Mouse (Mus musculus): ENCODE results near the gene Cacng2.
A peak's percentile ranks its signal among the peaks of the same experiment; 100 is the strongest.

Gene Cacng2

GRCm38 (mm10) chr15:78119704-78120103, at the start of gene Cacng2:
Cacng2 (minus strand) TSS chr15:78120028.
- peak; percentile 44 for ATAC-seq (ENCODE audit: low TSS enrichment)

DNA sequence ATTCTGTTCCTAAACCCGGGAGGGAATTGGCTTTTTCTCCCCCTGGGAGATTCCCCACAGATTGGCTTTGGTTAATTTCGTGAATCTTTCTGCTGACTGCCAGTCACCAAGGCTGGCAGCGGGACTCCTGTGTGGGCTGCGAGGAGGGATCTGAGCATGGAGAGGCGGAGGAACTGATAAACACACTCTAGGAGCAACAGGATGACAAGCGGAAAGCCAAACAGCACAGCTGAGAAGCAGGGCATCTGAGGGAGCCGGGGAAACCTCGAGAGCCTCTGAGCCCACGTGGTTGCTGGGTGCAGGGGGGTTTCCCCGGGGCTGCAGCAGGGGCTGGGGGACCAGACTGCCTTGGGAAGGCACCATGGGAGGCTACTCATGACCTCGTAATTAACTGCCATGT, 49.7 kb upstream of the Cacng2 start:
- no peak for ATAC-seq (ENCODE audit: low TSS enrichment)

- no peak for ATAC-seq (ENCODE audit: low TSS enrichment)
Measured at GRCm38 (mm10) chr15:78165292-78165691, 45.5 kb upstream of the Cacng2 start.

GRCm38 (mm10) chr15:78164466-78164865, 44.6 kb upstream of the Cacng2 start:
- no peak for ATAC-seq (ENCODE audit: low TSS enrichment)

- no peak for ATAC-seq (ENCODE audit: low TSS enrichment)
Measured at GRCm38 (mm10) chr15:78161946-78162345, 42.1 kb upstream of the Cacng2 start.

GRCm38 (mm10) chr15:78158335-78158734, 38.5 kb upstream of the Cacng2 start:
- no peak for ATAC-seq (ENCODE audit: low TSS enrichment)

- ATAC-seq (ENCODE audit: low TSS enrichment): no peak
Measured at GRCm38 (mm10) chr15:78157824-78158223, 38.0 kb upstream of the Cacng2 start.

DNA sequence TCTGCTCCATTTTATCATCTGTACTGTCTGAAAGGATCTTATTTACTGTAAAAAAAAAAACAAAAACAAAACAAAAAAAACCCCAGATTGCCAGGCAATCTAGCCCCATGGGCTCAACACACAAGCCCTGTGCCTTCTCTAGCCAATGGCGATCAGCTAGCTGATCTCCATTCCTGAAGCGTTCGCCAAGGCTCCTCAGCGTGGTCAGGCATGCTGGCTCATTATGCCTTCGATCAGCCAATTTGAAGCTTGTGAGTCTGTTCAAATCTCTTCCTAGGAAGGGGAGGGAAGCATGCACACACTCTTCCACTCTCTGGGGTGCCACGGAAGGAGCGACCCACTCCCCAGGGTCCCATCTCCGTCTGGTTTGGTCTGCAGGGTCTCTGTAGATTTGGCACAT, 37.5 kb upstream of the Cacng2 start:
- no peak for ATAC-seq (ENCODE audit: low TSS enrichment)

DNA sequence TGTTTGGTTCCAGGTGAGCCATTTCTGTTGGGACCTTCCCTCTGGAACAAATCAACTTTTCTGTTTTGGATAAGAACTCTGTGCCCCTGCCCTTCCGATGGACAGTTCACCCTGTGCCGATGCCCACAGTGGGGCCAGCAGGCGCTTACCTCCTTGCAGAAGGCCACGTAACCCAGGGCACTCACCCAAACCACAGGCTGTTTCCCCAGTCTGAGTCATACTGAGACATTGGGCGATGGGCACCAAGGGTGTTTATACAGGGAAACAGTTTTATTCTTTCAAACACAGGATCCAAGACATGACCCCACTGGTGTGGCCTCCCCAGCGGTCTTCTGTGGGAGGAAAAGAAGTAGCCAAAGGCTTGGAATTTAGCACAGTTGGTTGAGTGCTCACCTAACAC, 35.6 kb upstream of the Cacng2 start:
- no peak for ATAC-seq (ENCODE audit: low TSS enrichment)

- no peak for ATAC-seq (ENCODE audit: low TSS enrichment)
Measured at GRCm38 (mm10) chr15:78153045-78153775, 33.4 kb upstream of the Cacng2 start.

- ATAC-seq (ENCODE audit: low TSS enrichment): no peak
Measured at GRCm38 (mm10) chr15:78148565-78148964, 28.7 kb upstream of the Cacng2 start.

- ATAC-seq (ENCODE audit: low TSS enrichment): no peak
Measured at GRCm38 (mm10) chr15:78140226-78140625, 20.4 kb upstream of the Cacng2 start.

DNA sequence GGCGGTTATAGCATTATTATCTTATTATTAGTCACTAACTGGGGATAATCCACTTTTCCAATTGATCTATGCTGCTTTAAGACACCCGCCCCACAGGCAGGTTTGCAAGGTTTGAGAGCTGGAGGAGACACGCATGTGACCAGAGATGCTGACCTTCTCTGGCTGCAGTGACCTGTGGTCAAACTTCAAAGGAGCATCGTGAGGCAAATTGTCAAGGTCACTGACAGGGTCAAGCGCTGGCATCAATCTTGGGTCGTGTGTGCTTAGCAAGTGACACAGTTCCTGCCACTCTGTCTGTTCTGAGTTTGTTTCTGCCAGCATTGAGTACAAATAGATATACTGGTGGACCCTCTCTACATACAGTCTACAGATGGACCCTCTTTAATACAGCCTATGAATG, 14.8 kb upstream of the Cacng2 start:
- no peak for ATAC-seq (ENCODE audit: low TSS enrichment)

DNA sequence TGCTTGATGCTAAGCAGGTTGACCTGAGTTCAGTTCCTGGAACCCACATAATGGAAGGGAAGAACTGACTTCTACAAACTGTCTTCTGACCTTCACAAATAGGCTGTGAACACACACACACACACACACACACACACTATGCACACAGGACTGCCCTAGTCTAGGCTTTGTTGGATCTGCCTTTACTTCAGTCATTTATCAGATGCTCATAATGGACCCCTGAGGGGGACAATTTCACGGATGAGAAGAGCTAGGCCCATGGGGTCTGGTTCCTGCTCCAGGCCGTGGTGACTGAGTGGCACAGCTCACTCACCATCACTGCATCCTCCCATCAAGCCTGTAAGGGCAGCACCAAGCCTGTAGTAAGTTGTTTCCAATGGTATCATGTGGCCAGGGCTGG, 13.6 kb upstream of the Cacng2 start:
- no peak for ATAC-seq (ENCODE audit: low TSS enrichment)

- ATAC-seq (ENCODE audit: low TSS enrichment): no peak
Measured at GRCm38 (mm10) chr15:78119248-78119647, 580 bp downstream of the Cacng2 start.

DNA sequence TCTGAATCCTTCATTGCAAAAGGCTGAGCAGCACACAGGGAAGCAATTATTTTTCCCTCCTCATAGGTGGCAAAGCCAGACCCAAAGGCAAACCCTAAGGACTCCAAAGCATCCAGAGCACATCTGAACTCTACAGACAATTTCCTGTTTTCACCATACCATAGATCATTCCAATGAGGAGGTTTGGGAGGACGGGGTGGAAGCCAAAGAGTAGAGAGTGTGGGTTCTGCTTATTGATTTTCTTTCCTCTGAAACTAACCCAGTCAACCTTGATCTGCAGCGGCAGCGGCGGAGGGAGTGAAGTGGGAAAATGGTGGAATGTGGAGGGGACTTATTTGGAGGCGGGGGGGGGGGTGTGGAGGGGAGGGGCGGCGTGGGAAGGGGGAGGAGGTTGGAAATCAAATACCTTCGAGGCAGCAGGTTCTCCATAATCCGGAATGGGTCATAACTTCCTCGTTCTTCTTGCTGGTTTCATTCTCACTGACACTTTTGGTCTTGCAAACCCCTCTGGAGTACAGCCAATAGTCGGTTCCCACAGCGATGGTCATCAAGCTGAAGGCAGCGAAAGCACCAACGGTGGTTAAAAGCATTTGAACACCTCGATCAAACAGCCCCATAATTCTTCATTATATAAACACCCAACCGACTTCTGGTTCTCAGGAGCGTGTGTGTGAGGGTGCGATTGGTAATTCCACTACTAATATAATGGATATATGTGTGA, 1.4 kb downstream of the Cacng2 start:
- ATAC-seq (ENCODE audit: low TSS enrichment): no peak

DNA sequence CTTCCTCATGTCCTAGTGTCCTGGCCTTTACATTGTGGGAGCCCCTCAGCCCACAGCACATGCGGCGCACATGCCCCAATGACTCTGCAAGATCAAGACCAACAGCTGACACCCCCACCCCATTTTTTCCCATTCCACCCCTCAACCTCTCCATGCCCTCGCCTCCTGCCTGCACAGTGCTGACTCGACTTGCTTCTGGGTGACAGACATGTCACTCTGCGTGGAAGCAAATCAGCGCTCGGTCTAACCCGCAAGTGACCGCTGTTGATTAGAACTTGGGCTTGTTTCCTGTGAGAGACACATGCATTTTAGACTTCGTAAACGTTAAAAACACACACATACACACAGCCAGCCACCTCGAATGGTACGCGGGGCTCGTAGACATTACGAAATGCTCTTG, 2.1 kb downstream of the Cacng2 start:
- no peak for ATAC-seq (ENCODE audit: low TSS enrichment)

DNA sequence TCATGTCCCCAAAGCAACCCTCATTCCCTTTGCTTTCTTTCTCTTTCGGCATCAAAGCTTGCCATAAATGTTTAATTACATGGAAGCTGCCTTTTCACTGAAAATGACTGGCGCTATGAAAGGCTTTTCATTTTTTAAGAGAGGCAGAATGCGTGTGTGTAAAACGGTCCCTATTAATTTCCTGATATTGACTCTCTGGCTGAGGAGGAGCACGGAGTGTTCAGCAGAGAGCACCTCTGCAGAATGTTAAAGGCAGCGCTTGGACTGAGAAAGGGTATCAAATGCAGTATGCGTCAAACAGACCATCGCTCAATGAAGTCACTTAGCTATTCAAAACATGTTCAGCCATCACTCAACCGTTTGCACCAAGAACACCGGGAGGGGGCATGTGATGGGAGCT, 2.9 kb downstream of the Cacng2 start:
- ATAC-seq (ENCODE audit: low TSS enrichment): no peak

- no peak for ATAC-seq (ENCODE audit: low TSS enrichment)
Measured at GRCm38 (mm10) chr15:78116244-78116643, 3.6 kb downstream of the Cacng2 start.

GRCm38 (mm10) chr15:78099516-78099915, 20.3 kb downstream of the Cacng2 start:
- ATAC-seq (ENCODE audit: low TSS enrichment): no peak

- ATAC-seq (ENCODE audit: low TSS enrichment): no peak
Measured at GRCm38 (mm10) chr15:78096004-78096403, 23.8 kb downstream of the Cacng2 start.

DNA sequence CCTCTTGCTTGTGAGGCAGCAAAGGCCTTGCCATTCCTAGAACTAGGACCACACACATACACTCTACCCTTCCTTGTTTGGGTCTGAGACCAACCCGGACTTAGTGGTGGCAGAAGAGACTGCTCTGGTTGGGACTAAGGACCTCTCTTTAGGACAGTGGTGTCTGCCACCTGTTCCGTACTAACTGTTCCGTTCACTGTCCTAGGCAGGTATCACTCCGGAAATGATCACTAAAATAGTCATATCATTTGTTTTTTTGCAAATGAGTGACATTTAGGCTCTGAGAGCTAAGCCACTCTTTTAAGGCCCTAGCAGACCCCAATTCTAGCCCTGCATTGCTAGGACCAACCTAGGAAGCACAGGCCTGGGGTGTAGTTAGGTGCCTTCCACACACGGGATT, 26.2 kb downstream of the Cacng2 start:
- ATAC-seq (ENCODE audit: low TSS enrichment): no peak

DNA sequence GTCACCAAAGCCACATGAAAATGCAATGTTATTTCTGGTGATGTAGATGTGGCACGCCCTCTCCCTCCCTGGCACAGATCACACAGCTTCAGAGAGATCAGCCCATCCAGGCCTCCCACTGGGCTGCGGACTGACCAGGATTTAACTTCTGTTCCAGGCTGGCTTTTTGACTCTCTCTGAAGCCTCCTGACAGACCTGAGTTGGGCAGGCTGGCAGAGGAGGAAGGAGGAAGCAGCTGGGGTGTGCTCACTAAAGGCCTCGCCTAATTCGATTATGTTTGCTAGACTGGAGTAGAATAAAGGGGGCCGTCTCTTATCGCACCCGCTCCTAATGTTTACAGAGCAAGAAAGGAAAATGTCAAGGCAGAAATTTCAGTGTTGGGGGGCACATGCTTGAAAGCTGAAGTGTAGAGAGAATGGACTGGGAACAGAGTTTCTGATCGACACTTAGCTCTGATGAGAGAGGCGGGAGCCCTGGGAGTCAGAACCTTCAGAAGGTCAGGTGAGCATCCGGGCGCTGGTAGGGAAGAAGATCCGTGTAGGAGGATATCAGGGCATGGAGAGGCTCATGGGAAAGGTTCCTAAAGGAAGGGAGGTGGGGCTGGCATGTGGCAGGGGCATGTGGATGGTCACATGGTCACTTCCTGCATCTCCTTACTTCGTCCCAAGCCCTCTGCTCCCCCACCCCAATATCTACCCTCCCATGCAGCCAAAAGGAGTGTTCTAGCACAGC, 36.8 kb downstream of the Cacng2 start:
- ATAC-seq (ENCODE audit: low TSS enrichment): no peak

Measured in frontal cortex, adult (tissue).